Mouse (Mus musculus) lung, adult 2 months (tissue): ENCODE results near the gene Snapc4.

Experiments used
- CTCF ChIP-seq: fragments of 200-500 bp; IDR thresholded peaks from 2 replicates; pipeline ENCODE4 v1.5.1; 2011; ENCODE audit warnings: mild to moderate bottlenecking, low read length, control low read depth; ENCODE audit not compliant: insufficient read depth
- POLR2A ChIP-seq: fragments of 200-500 bp; IDR thresholded peaks from 2 replicates; pipeline ENCODE4 v1.6.1; 2011; ENCODE audit warnings: low read depth, mild to moderate bottlenecking, control low read depth, low read length, borderline replicate concordance; ENCODE audit errors: extremely low read depth

DNA sequence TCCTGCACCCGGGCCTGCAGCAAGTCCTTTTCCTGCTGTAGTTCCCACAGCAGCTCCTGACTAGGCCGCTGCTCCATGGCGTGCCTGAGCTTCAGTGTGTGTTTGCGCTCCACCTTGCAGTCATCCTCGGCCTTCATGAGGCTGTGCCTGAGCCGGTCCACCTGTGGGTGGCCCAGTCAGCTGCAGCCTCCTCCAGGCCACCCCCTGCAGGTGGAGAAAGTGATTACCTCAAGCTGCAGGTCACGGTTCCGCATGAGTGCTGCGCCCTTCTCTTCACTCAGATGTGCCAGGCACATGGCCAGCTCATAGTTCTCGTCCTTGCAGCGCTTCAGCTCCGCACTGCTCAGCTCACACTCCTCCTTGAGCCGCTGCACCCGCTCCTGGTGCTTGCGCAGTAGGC lies 23.0 kb downstream of the Snapc4 start:
- no peak for TF ChIP-seq CTCF
- TF ChIP-seq POLR2A = no peak
